Mouse (Mus musculus) brown adipose tissue, adult 24 weeks (tissue): ENCODE results near the gene Fosl2. TPM values are rescaled to one million over a fixed set of nuclear protein-coding genes. Genes with fewer than 3 reads are reported as not detected.

Source experiments
- H3K27ac ChIP-seq: fragments of 200-500 bp; replicated peaks from 2 replicates; pipeline ENCODE4 v1.5.1; 2012; ENCODE audit warnings: low read depth, mild to moderate bottlenecking, low read length
- H3K4me1 ChIP-seq: fragments of 200-500 bp; 2 replicates; pipeline ENCODE4 v1.6.1; 2012; ENCODE audit warnings: low read length, mixed read lengths; ENCODE audit not compliant: control insufficient read depth, insufficient read depth, insufficient read length
- H3K4me3 ChIP-seq: fragments of 200-500 bp; 2 replicates; pipeline ENCODE4 v1.5.1; 2012; ENCODE audit warnings: low read depth, mild to moderate bottlenecking, low read length, moderate library complexity; ENCODE audit not compliant: insufficient read depth
- polyA plus RNA-seq: library from polyadenylated mRNA; stranded (reverse); fragments of >200 nt; gene quantifications from 2 replicates; pipeline ENCODE4 v1.2.4, GENCODE M21; 2012; ENCODE audit not compliant: missing spikeins, insufficient read depth, insufficient read length

Gene Fosl2
- polyA plus RNA-seq = 18.5 and 20.0 TPM in 2 replicates

DNA sequence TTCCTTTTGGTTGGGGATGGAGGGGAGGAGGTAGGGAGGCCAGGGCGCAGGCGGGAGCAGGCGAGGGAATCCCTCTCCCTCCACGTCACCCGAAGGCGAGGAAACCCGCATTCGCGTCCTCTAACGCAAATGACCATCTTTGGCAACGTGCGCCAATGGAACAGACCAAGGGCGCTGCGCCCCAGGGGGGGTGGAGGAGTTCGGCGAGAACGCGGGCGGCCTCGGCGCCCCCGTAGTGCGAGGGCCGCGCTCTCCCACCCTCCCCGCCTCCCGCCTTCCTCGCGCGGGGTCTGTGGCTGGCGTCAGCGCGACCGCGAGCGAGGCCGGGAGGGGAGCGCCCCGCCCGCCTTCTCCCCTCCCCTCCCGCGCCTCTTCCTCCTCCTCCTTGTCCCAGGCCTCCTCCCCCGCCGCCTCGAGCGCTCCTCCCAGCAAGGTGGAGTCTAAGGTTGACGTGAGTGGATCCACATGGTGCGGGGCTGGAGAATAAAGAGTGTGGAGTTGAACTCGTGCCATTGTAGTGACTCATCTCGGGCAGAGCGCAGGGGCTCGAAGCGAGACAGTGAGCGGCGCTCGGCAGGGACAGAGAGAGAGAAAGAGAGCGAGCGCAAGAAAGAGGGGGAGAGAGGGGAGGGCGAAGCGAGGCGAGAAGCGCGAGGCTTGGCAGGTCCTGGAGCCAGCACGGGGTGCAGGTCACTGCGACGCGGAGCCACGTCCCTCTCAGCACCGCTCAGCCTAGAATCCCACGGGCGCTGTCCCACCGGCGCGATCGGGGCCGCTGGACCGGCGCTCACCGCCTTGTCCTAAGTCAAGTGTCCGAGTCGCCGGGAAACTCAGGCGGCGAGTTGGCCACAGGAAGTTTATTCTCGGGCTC, at the start of gene Fosl2:
Fosl2 (plus strand) TSS at position 466 of the 871 bp plus-strand sequence.
- Histone ChIP-seq H3K4me1 (peaks cover 4% of the 10 kb centered on the region; the same call in 1 of the 2 replicates), H3K4me3 (peak within 1 kb of the TSS; percentile 83), H3K27ac (peak within 1 kb of the TSS; percentile 99)

DNA sequence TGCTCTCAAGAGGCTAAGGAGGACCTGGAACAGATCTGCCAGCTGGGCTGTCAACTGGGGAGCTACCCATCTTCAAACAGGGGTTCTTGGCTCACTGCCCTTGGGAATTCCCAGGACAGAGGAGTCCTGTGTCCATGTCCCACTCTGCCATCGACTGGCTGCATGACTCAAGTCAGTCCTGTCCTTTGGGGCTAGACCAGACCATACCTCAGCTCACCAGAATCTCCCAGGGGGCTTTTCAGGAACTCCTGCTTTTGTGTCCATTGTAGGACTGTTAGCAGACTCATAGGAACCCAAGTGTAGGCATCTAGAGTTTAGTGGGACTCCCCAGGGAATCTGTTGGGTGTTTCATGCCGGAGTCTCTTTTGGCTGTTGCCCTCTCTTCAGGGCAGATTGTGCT, 49.6 kb upstream of the Fosl2 start:
- Histone ChIP-seq H3K4me1 (peaks cover 9% of the 10 kb centered on the region), H3K4me3 (no peak overlapping the region), H3K27ac (no peak overlapping the region)

DNA sequence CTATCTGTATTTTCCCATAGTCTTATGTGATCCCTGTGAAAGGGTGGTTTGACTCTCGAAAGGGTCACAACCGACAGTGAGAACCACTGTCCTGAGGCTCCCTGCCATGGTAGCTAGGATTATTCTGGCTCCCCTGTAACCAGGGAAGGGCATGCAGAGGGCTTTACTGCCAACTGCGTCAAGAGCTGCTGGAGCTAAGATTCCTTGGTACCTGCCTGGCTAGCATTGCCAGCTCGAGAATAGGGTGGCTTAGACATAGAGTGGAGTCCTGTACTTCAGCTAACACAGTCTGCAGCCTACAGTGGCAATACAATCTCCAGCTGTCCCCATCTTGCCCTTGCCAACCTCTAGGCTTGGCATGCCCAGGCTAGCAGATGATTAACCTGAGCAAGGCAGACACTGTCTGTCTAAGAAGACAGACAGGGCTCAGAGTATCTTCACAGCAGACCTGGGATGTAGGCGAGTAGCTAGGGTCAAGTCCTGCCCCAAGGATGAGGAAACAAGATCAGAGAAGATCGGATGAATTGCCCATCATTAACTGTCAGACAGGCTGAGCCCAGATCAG, 49.0 kb upstream of the Fosl2 start:
- H3K4me1 ChIP-seq = peaks cover 5% of the 10 kb centered on the region; the same call in 1 of the 2 replicates
- no peak overlapping the region for H3K27ac ChIP-seq
- H3K4me3 ChIP-seq = no peak overlapping the region

DNA sequence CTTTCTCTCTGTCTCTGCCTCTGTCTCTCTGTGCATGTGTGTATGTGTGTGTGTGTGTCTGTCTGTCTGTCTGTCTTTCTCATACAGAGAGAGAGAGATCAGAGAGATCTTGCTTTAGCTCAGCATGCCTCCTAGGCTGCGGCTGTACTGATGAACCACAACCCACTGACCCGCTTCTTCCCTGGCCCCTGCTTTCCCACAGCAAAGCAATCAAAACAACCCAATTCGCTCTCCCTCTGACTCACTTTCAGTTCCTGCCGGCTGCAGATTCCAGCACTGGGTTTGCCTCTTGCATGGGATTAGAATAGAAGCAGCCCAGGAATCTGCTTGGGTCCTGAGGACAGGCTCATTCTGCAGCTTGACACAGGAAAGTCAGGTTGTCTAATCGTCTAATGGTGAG, 46.1 kb upstream of the Fosl2 start:
- Histone ChIP-seq H3K4me3 (no peak overlapping the region), H3K27ac (no peak overlapping the region), H3K4me1 (peaks cover 3% of the 10 kb centered on the region; the same call in 1 of the 2 replicates)

DNA sequence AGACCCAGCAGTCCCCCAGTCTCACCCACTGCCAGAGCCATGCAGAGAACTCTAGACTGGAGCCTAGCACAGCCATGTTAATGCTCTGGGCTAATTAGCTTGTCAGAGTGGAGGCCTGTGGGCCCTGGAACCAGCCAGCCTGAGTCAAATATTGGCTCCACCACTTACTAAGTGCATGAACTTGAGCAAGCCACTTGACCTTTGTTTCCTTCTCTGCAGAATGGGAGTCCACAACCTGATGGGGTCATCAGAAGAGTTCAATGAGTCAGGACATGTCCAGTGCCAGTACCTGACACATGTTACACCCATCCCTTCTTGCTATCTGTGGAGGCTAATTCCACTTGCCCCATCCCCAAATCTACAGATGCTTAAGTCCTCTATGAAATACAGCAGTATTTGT, 43.3 kb upstream of the Fosl2 start:
- H3K27ac ChIP-seq = no peak overlapping the region
- no peak overlapping the region for H3K4me3 ChIP-seq
- no peaks in the 10 kb centered on the region for H3K4me1 ChIP-seq

DNA sequence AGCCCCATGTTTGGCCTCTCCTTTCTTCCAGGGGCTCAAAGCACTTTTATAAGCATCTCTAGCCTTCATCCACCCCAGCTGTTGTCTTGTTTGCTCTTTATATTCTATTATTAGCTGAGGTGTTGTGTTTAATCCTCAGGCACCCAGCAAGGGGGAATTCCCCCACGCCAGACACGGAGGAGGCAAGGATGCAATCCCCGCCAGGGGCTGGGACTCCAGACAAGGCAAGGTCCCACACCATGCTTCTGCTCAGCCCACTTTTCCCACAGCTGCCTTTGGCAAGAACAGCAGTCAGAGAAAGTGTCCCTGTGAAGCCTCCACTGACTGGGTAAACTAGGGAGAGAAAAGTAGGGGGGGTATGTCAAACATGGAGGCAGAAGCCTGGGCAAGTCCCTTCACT, 36.9 kb upstream of the Fosl2 start:
- no peak overlapping the region for H3K27ac ChIP-seq
- no peak overlapping the region for H3K4me3 ChIP-seq
- peaks cover 4% of the 10 kb centered on the region for H3K4me1 ChIP-seq

DNA sequence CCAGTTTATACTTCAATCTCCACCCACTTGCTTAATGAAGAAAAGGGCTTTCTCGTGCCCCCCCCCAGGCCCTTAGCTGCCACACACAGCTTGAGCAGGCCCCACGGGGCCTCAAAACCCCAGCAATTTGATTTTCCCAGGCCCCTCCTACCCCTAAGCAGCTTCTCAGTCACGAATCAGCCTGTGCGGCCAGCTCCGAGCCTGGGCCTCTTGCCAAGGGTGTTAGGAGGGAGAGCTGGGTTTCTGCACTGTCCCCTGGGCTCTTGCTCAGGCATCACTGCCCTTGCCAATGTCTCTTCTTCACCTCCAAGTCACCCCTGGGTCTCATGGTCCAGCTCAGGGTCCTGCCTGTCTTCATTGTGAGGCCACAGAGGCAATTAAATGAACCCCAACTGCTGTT, 33.1 kb upstream of the Fosl2 start:
- H3K4me1 ChIP-seq = peaks cover 20% of the 10 kb centered on the region
- H3K4me3 ChIP-seq = no peak overlapping the region
- H3K27ac ChIP-seq = peak overlapping the region; percentile 53; the same call in 1 of the 2 replicates

DNA sequence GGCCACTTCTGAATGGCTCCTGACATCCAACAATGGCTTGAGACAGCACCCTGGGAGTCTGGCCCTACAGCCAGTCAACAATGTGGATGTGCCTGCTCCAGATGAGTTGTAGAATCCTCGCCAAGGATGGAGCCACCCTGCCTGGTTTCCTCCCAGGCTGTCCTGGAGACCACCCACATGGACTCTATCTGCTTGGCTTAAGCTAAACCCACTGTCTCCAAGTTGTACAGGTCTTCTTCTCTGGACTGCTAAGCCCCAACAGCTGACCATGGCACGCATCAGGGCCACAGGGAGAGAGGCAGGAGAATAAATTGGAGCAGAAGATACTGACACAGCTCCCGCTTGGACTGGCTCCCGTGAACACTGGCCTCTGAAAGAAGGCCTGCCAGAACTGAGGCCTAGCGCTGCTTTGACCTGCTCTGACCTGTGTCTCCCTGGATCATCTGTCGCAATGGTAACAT, 32.6 kb upstream of the Fosl2 start:
- Histone ChIP-seq H3K4me3 (no peak overlapping the region), H3K27ac (peak overlapping the region; percentile 53; the same call in 1 of the 2 replicates), H3K4me1 (peaks cover 20% of the 10 kb centered on the region)

DNA sequence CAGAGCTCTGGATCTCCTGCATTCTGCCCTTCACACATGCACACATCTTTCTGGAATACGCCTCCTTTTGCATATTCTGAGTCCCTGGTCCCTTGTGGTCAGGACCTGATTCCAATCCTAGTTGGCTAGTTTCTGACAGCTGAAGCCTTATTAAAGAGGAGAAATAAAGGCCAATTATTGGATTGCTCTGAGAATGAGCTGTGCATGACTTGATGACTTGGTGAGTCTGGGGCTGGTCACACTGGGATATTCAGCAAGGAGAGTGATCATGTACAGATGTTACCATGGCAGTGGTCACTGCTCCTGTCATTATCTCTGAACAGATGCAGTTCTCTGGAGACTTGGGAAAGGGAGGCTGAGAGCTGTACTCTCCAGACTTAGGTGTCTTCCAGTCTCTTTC, 32.1 kb upstream of the Fosl2 start:
- H3K27ac ChIP-seq = 0 out of 2 replicates have a peak overlapping the region, but pooled peaks have one; percentile 9
- no peak overlapping the region for H3K4me3 ChIP-seq
- H3K4me1 ChIP-seq = peaks cover 20% of the 10 kb centered on the region

DNA sequence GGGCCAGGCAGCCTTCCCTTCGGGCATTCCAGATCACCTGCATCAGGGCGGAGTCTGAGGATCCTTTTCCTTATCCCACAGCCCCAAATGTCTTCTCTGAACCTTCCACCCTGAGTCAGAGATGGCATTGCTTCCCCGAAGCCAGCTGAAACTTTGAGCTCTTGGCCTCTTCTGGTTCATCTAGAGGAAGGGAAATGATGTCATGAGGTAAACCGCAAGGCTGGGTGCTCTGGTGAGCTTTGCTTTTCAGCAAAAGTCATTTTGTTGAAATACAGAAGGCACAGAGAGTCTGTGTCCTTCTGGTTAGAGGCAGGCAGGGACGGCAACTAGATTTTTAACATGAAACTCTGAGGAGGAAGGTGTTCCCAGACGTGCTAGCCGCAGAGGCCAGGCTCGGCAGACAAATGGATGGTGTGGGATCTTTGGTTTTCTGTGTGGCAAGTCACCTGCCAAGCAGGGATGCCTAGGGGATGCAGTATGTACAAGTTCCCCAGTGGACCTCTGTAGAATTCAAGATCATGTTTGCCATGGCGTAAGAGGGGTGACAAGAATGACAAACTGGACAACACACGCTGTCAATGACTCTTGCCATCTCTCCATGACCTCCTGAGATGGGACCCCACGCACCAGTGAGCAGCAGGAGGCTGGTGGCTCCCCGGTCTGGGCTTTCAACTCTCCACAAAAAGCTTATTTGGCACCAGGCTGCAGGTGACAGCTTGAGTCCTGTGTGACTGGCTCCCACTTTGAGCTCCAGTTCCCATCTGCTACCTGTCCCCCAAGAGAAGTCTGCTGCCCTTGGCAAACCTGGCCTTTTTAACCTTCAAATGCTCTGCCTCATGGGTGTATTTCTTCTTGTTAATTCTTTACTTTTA, 31.2 kb upstream of the Fosl2 start:
- peaks cover 20% of the 10 kb centered on the region for H3K4me1 ChIP-seq
- H3K27ac ChIP-seq = no peak overlapping the region
- no peak overlapping the region for H3K4me3 ChIP-seq

DNA sequence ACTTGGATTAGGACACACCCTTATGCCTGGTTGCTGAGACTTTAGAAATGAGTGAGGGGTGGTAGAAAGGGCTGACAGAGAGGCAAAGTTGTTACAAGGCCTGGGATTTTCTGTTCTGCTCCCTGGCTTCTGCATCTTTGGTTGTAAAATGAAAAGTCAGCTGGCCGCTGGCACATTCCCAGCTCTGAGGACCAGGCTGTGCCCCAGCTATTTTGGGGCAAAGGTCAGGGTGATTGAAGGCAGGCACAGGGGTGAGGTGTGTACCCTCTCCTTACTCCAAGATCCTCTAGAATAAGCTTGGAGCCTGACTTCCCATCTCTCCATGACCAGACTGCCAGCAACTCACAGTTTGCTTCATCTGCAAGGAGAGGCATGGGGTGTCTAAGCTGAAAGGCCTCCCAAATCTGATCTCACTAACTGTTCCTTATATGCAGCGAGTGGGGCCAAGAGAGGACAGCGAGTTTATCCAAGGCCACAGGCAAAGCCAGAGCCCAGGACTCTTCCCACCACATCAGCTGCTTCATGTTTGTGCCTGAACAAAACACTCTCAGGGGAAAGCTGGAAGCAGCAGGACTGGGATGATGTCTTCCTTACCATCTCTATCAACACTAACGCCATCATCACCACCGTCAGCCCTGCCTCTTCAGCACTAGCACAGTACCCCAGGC, 29.0 kb upstream of the Fosl2 start:
- Histone ChIP-seq H3K27ac (peak overlapping the region; percentile 59), H3K4me3 (no peak overlapping the region), H3K4me1 (peaks cover 20% of the 10 kb centered on the region)

DNA sequence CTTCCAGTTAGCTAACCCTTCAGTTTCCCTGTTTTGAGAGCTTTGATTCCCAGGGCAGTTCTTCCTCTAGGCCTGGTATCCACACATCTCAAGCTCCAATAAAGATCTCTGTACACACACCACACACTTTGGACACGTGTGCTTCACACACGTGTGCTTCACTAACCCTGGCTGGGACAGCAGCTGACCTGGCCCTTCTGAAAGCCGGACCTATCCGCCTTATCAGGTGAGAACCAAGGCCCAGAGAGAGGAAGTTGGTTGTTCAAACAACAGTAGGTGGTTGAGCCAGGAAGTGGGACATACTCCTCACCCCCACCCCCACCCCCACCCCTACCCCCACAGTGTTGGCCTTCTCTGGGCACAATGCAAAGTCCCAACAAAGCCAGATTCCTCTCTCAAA, 24.9 kb upstream of the Fosl2 start:
- Histone ChIP-seq H3K4me3 (no peak overlapping the region), H3K27ac (no peak overlapping the region), H3K4me1 (peaks cover 15% of the 10 kb centered on the region; the same call in 1 of the 2 replicates)

DNA sequence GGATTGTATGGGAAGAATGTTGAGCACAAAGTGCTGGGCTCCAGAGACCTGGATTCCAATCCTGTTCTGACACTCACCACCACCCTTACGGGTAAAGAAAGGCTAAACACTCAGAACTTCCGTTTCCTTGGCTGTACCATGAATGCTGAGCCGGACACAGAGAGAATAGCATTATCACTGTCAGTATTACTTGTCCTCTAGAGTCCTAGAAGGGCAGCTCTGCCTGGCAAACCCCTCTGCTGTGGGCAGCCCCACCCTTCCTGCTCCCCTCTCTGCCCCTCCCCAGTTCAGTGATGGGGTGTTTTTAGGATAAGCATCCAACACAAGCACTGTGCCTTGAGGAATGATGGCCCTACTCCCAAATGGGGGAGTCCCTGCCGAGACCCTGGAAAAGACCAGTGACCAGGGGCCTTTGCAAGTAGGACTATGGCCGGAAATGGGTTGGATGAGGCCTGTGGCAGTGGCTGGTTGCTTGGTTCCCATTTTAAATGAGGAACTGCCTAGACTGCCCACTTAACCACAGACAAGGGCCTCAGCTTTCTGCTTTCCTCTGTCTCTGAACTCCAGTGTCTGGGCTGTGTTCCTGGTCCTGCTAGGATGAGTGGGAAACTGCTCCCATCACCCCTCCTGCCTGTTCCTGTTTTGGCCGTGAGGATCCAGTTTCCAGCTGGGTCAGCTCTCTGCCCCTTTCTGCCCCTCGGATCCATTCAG, 23.2 kb upstream of the Fosl2 start:
- Histone ChIP-seq H3K4me3 (no peak overlapping the region), H3K27ac (peak overlapping the region; percentile 25; the same call in 1 of the 2 replicates), H3K4me1 (peaks cover 3% of the 10 kb centered on the region; the same call in 1 of the 2 replicates)

DNA sequence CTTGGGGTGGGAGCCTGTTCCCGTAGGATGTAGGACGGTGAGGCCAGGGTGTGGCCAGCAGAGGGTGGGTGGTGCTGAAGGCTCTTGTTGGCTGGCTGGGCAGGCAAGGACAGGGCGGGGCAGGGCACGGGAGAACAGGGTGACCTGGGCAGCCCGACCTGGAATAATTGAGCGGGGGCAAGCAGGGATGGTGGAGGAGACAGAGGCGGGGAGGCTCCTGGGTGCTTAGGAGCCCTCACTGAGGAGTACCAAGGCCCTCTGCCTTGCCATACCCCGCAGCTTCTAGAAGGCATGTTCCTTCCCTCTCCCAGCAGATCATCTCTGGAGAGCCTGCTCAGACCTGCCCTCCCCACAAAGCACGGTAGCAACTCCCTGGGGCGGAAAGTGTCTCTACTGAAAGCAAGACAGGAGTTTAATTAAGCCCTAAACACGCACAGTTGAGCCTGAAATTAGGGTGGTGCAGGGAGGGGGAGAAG, 14.7 kb upstream of the Fosl2 start:
- Histone ChIP-seq H3K4me1 (no peaks in the 10 kb centered on the region), H3K27ac (no peak overlapping the region)

More for the DNA sequence above, 14.7 kb upstream of the Fosl2 start:
- no peak overlapping the region for H3K4me3 ChIP-seq
